Mouse (Mus musculus) mouse trophoblast stem cell (cell line): ENCODE measurements at regions not wholly inside any gene's neighbourhood (a gene's known extent, or its start where the extent isn't known, plus 50 kb on each side); places are given as distances from the start of the nearest gene placed in this dataset.

Experiments used
- in situ Hi-C, 2 experiments: fragments of 300-500 bp; cut with MseI, MboI; formaldehyde crosslinking; loops; 2 replicates in 1 of 2; 3 replicates in 1 of 2; pipeline ENCODE4 v1.15.1; 2025

- in situ Hi-C loops = no loop called here
These were observed 63.0 kb upstream of the Ube2e3 start for GRCm38 (mm10) chr2:78804931-78805330.

- in situ Hi-C loops = no loop called here
These were observed 64.4 kb upstream of the Ube2e3 start for GRCm38 (mm10) chr2:78803543-78803942.

- in situ Hi-C loops = no loop called here
These were observed 72.5 kb upstream of the Ube2e3 start for GRCm38 (mm10) chr2:78795446-78795845.

- in situ Hi-C loops = no loop called here
These were observed 73.2 kb upstream of the Ube2e3 start for GRCm38 (mm10) chr2:78794734-78795133.

GRCm38 (mm10) chr2:78789124-78789523 lies 78.8 kb upstream of the Ube2e3 start:
- in situ Hi-C loops = no loop called here

GRCm38 (mm10) chr2:78788222-78788621 lies 79.7 kb upstream of the Ube2e3 start:
- in situ Hi-C loops = no loop called here

GRCm38 (mm10) chr2:78779949-78780348 lies 88.0 kb upstream of the Ube2e3 start:
- in situ Hi-C loops = no loop called here

- in situ Hi-C loops = no loop called here
These were observed 90.3 kb upstream of the Ube2e3 start for GRCm38 (mm10) chr2:78777589-78777988.

GRCm38 (mm10) chr2:78754362-78754761 lies 113.6 kb upstream of the Ube2e3 start:
- in situ Hi-C loops = no loop called here

- in situ Hi-C loops = no loop called here
These were observed 114.0 kb upstream of the Ube2e3 start for GRCm38 (mm10) chr2:78753918-78754317.

- in situ Hi-C loops = no loop called here
These were observed 137.8 kb upstream of the Ube2e3 start for GRCm38 (mm10) chr2:78730161-78730560.

GRCm38 (mm10) chr2:78726060-78726459 lies 141.9 kb upstream of the Ube2e3 start:
- in situ Hi-C loops = no loop called here

- in situ Hi-C loops = no loop called here
These were observed 143.5 kb upstream of the Ube2e3 start for GRCm38 (mm10) chr2:78724416-78724815.

GRCm38 (mm10) chr2:78723423-78723822 lies 144.5 kb upstream of the Ube2e3 start:
- in situ Hi-C loops = no loop called here

- in situ Hi-C loops = no loop called here
These were observed 145.2 kb upstream of the Ube2e3 start for GRCm38 (mm10) chr2:78722739-78723138.

GRCm38 (mm10) chr2:78718550-78718949 lies 149.4 kb upstream of the Ube2e3 start:
- in situ Hi-C loops = no loop called here

- in situ Hi-C loops = no loop called here
These were observed 151.6 kb upstream of the Ube2e3 start for GRCm38 (mm10) chr2:78716157-78716798.

GRCm38 (mm10) chr2:78694851-78695250 lies 173.1 kb upstream of the Ube2e3 start:
- in situ Hi-C loops = no loop called here

GRCm38 (mm10) chr2:78656668-78657067 lies 211.3 kb upstream of the Ube2e3 start:
- in situ Hi-C loops = no loop called here

GRCm38 (mm10) chr2:78655156-78655855 lies 212.6 kb upstream of the Ube2e3 start:
- in situ Hi-C loops = no loop called here

- in situ Hi-C loops = no loop called here
These were observed 216.4 kb upstream of the Ube2e3 start for GRCm38 (mm10) chr2:78651549-78651948.

GRCm38 (mm10) chr2:78640361-78640760 lies 227.6 kb upstream of the Ube2e3 start:
- in situ Hi-C loops = no loop called here

- in situ Hi-C loops = no loop called here
These were observed 242.7 kb upstream of the Ube2e3 start for GRCm38 (mm10) chr2:78625264-78625663.
